Mouse (Mus musculus) hindbrain, embryonic 14.5 days (tissue): ENCODE measurements around the gene Smdt1. TPM values are rescaled to one million over a fixed set of nuclear protein-coding genes. Genes with fewer than 3 reads are reported as not detected.
"Not testable (repeated sequence)": the region's sequence is repeated elsewhere in the genome, so short reads cannot be mapped to it uniquely, and the experiment has no call there.

Experiments
- ATAC-seq: fragments of 200-750 bp; cut with Nextera tagmentation; 2 replicates; pipeline ENCODE4 v1.8.0; 2017; ENCODE audit warnings: moderate number of reproducible peaks, mild to moderate bottlenecking, moderate TSS enrichment, moderate library complexity; ENCODE audit not compliant: low FRiP score
- DNase-seq: peaks from one replicate; pipeline ENCODE4 v3.0.0-alpha.2; 2015; ENCODE audit warnings: low spot score
- H3K27ac ChIP-seq: fragments of 300-500 bp; sonication (generic); 2 replicates; pipeline ENCODE4 v1.5.1; 2014; ENCODE audit warnings: mild to moderate bottlenecking, moderate library complexity
- H3K27me3 ChIP-seq: fragments of 300-500 bp; sonication (generic); 2 replicates; pipeline ENCODE4 v1.6.1; 2014; ENCODE audit warnings: mild to moderate bottlenecking, low read length, mixed read lengths; ENCODE audit not compliant: control insufficient read depth, insufficient read depth
- H3K36me3 ChIP-seq: fragments of 300-500 bp; sonication (generic); replicated peaks from 2 replicates; pipeline ENCODE4 v1.6.1; 2014; ENCODE audit not compliant: control insufficient read depth, insufficient read depth
- H3K4me1 ChIP-seq: fragments of 300-500 bp; sonication (generic); replicated peaks from 2 replicates; pipeline ENCODE4 v1.6.1; 2014; ENCODE audit warnings: antibody characterized with exemption, low read length, mixed read lengths; ENCODE audit not compliant: control insufficient read depth, insufficient read depth
- H3K4me2 ChIP-seq: fragments of 300-500 bp; sonication (generic); replicated peaks from 2 replicates; pipeline ENCODE4 v1.6.1; 2014; ENCODE audit warnings: mild to moderate bottlenecking, moderate library complexity
- H3K4me3 ChIP-seq: fragments of 300-500 bp; sonication (generic); replicated peaks from 2 replicates; pipeline ENCODE4 v1.5.1; 2014; ENCODE audit warnings: mild to moderate bottlenecking, low read length
- H3K9ac ChIP-seq: fragments of 300-500 bp; sonication (generic); 2 replicates; pipeline ENCODE4 v1.6.1; 2014
- H3K9me3 ChIP-seq: fragments of 300-500 bp; sonication (generic); 2 replicates; pipeline ENCODE4 v1.6.1; 2016; ENCODE audit warnings: low read length; ENCODE audit not compliant: control insufficient read depth
- WGBS: fragments of 180-500 bp; shearing (Covaris S2); extraction: QIAGEN DNeasy Blood & Tissue Kit; methylation state at CpG from one replicate; pipeline ENCODE4 v1.1.7; 2014; 5-methylcytosine and 5-hydroxymethylcytosine counted together
- polyA plus RNA-seq: library from polyadenylated mRNA; unstranded; fragments of >200 nt; fragmentation: Nextera tagmentation; extraction: Ambion mirVana; gene quantifications from 2 replicates; pipeline ENCODE4 v1.2.1, GENCODE M21; 2014

Smdt1 gene
- polyA plus RNA-seq, 1 experiment from 2014 or later: 367 TPM

GRCm38 (mm10) chr15:82358431-82359260, 19.9 kb downstream of the Smdt1 start:
- WGBS: 66% methylated on average over 22 of the region's 22 CpGs
- DNase-seq (no peak), ATAC-seq (no peak)
- Histone ChIP-seq H3K27ac (no peak overlapping the region), H3K9me3 (no peaks in the 10 kb centered on the region), H3K4me3 (no peak overlapping the region), H3K4me2 (no peak overlapping the region), H3K36me3 (no peaks in the 10 kb centered on the region), H3K27me3 (no peaks in the 10 kb centered on the region), H3K4me1 (peaks cover 8% of the 10 kb centered on the region; the same call in 1 of the 2 replicates), H3K9ac (no peak overlapping the region)

- no peak overlapping the region for H3K27ac ChIP-seq
- H3K9ac ChIP-seq: no peak overlapping the region
- H3K9me3 ChIP-seq: no peaks in the 10 kb centered on the region
Observed at GRCm38 (mm10) chr15:82361459-82362018, 22.8 kb downstream of the Smdt1 start.

GRCm38 (mm10) chr15:82362234-82362633, 23.5 kb downstream of the Smdt1 start:
- 98% methylated on average over 4 of the region's 4 CpGs for WGBS
- no peak overlapping the region for H3K4me3 ChIP-seq
- no peak for DNase-seq
- no peaks in the 10 kb centered on the region for H3K4me1 ChIP-seq
- H3K9ac ChIP-seq: no peak overlapping the region
- H3K4me2 ChIP-seq: no peak overlapping the region
- no peak overlapping the region for H3K27ac ChIP-seq
- no peaks in the 10 kb centered on the region for H3K36me3 ChIP-seq
- no peaks in the 10 kb centered on the region for H3K9me3 ChIP-seq
- no peaks in the 10 kb centered on the region for H3K27me3 ChIP-seq
- no peak for ATAC-seq

More at GRCm38 (mm10) chr15:82361459-82362018, 22.8 kb downstream of the Smdt1 start:
- WGBS: 79% methylated on average over 11 of the region's 11 CpGs
- Histone ChIP-seq H3K27me3 (no peaks in the 10 kb centered on the region), H3K36me3 (no peaks in the 10 kb centered on the region), H3K4me2 (no peak overlapping the region), H3K4me1 (no peaks in the 10 kb centered on the region), H3K4me3 (no peak overlapping the region)
- DNase-seq (no peak), ATAC-seq (no peak)

- not testable (repeated sequence) for H3K4me1 ChIP-seq, H3K27ac ChIP-seq, ATAC-seq, H3K9ac ChIP-seq, H3K9me3 ChIP-seq, H3K36me3 ChIP-seq, DNase-seq, H3K4me2 ChIP-seq, H3K4me3 ChIP-seq, H3K27me3 ChIP-seq
- 86% methylated on average over 7 of the region's 12 CpGs for WGBS
Observed at GRCm38 (mm10) chr15:82363801-82364200, 25.0 kb downstream of the Smdt1 start.

GRCm38 (mm10) chr15:82364561-82364960, 25.8 kb downstream of the Smdt1 start:
- not testable (repeated sequence) for ATAC-seq, H3K4me1 ChIP-seq, DNase-seq, H3K27ac ChIP-seq, H3K36me3 ChIP-seq, H3K27me3 ChIP-seq, H3K4me2 ChIP-seq, H3K9me3 ChIP-seq, H3K4me3 ChIP-seq, H3K9ac ChIP-seq
- 12% methylated on average over 6 of the region's 9 CpGs for WGBS

- Histone ChIP-seq H3K27me3 (no peaks in the 10 kb centered on the region), H3K4me3 (no peak overlapping the region), H3K27ac (no peak overlapping the region), H3K36me3 (no peaks in the 10 kb centered on the region), H3K9ac (no peak overlapping the region), H3K9me3 (no peaks in the 10 kb centered on the region), H3K4me1 (no peaks in the 10 kb centered on the region), H3K4me2 (no peak overlapping the region)
- no peak for ATAC-seq
- no peak for DNase-seq
- 93% methylated on average over 4 of the region's 4 CpGs for WGBS
Observed at GRCm38 (mm10) chr15:82368146-82368545, 29.4 kb downstream of the Smdt1 start.

- no peaks in the 10 kb centered on the region for H3K9me3 ChIP-seq
- no peak overlapping the region for H3K4me3 ChIP-seq
- no peaks in the 10 kb centered on the region for H3K27me3 ChIP-seq
- DNase-seq (no peak), ATAC-seq (no peak)
- H3K9ac ChIP-seq: no peak overlapping the region
- H3K4me2 ChIP-seq: no peak overlapping the region
- no peaks in the 10 kb centered on the region for H3K4me1 ChIP-seq
- H3K36me3 ChIP-seq: no peaks in the 10 kb centered on the region
- WGBS: 85% methylated on average over 1 of the region's 1 CpGs
- no peak overlapping the region for H3K27ac ChIP-seq
Observed at GRCm38 (mm10) chr15:82368851-82369250, 30.1 kb downstream of the Smdt1 start.

- 93% methylated on average over 6 of the region's 6 CpGs for WGBS
- Histone ChIP-seq H3K4me1 (no peaks in the 10 kb centered on the region), H3K4me2 (no peak overlapping the region), H3K36me3 (no peaks in the 10 kb centered on the region), H3K27me3 (no peaks in the 10 kb centered on the region), H3K4me3 (no peak overlapping the region), H3K27ac (no peak overlapping the region), H3K9me3 (no peaks in the 10 kb centered on the region), H3K9ac (no peak overlapping the region)
- DNase-seq (no peak), ATAC-seq (no peak)
Observed at GRCm38 (mm10) chr15:82372446-82372845, 33.7 kb downstream of the Smdt1 start.

- no peak overlapping the region for H3K4me3 ChIP-seq
- 89% methylated on average over 5 of the region's 5 CpGs for WGBS
- no peak overlapping the region for H3K27ac ChIP-seq
- no peaks in the 10 kb centered on the region for H3K9me3 ChIP-seq
- H3K27me3 ChIP-seq: no peaks in the 10 kb centered on the region
- ATAC-seq (no peak), DNase-seq (no peak)
- H3K36me3 ChIP-seq: no peaks in the 10 kb centered on the region
- H3K4me1 ChIP-seq: no peaks in the 10 kb centered on the region
- no peak overlapping the region for H3K9ac ChIP-seq
- no peak overlapping the region for H3K4me2 ChIP-seq
Observed at GRCm38 (mm10) chr15:82372991-82373390, 34.2 kb downstream of the Smdt1 start.
